Mouse (Mus musculus) G1E (cell line): ENCODE results near the gene Gjd3. TPM values are rescaled to one million over a fixed set of nuclear protein-coding genes. Genes with fewer than 3 reads are reported as not detected.

ENCODE experiments used
- ATAC-seq: 2 replicates; pipeline ENCODE4 v1.8.0; 2016; ENCODE audit warnings: mild to moderate bottlenecking; ENCODE audit not compliant: insufficient number of reproducible peaks, poor library complexity, low FRiP score, severe bottlenecking; ENCODE audit errors: extremely low read depth
- DNase-seq: peaks from one replicate; pipeline ENCODE4 v3.0.0; 2012; ENCODE audit warnings: low spot score
- H3K27me3 ChIP-seq: 2 replicates; pipeline ENCODE4 v1.6.1; 2012; ENCODE audit warnings: mild to moderate bottlenecking, low read length, inconsistent platforms; ENCODE audit not compliant: insufficient read depth
- H3K36me3 ChIP-seq: replicated peaks from 2 replicates; pipeline ENCODE3; 2012; ENCODE audit warnings: mild to moderate bottlenecking, inconsistent platforms
- H3K4me1 ChIP-seq: 2 replicates; pipeline ENCODE4 v1.6.1; 2012; ENCODE audit warnings: low read depth, low read length, inconsistent platforms, mixed read lengths; ENCODE audit not compliant: insufficient read depth
- H3K4me3 ChIP-seq: 2 replicates; pipeline ENCODE4 v1.5.1; 2012; ENCODE audit warnings: low read depth, mild to moderate bottlenecking, inconsistent platforms, low read length, moderate library complexity, mixed read lengths
- H3K9me3 ChIP-seq: replicated peaks from 2 replicates; pipeline ENCODE4 v1.6.1; 2012; ENCODE audit warnings: inconsistent platforms
- CTCF ChIP-seq: IDR thresholded peaks from 2 replicates; pipeline ENCODE4 v1.5.1; 2012; ENCODE audit warnings: low read depth, low read length, inconsistent platforms, mixed read lengths
- GATA1 ChIP-seq: IDR thresholded peaks from 2 replicates; pipeline ENCODE4 v1.6.1; 2012; ENCODE audit warnings: borderline replicate concordance, low read length, inconsistent platforms, mixed read lengths
- GATA2 ChIP-seq: IDR thresholded peaks from 2 replicates; pipeline ENCODE4 v1.6.1; 2012; ENCODE audit warnings: low read depth, low read length, inconsistent platforms, borderline replicate concordance
- POLR2AphosphoS5 ChIP-seq: IDR thresholded peaks from 2 replicates; pipeline ENCODE4 v1.6.1; 2012; ENCODE audit warnings: low read depth, low read length, inconsistent platforms; ENCODE audit not compliant: insufficient replicate concordance
- TAL1 ChIP-seq: conservative IDR thresholded peaks from 2 replicates; pipeline ENCODE4 v1.6.1; 2012; ENCODE audit warnings: low read depth, low read length, inconsistent platforms, mixed read lengths
- polyA plus RNA-seq: library from polyadenylated mRNA; stranded (reverse); fragments of >175 nt; gene quantifications from 2 replicates; pipeline ENCODE4 v1.2.3, GENCODE M21; 2012
- total RNA-seq, 2 experiments: library from RNA; stranded (forward) in 1 of 2; stranded (reverse) in 1 of 2; fragments of 200-1000 nt in 1 of 2; fragments of >200 nt in 1 of 2; fragmentation: Nextera tagmentation in 1 of 2; gene quantifications; 2 replicates each; pipeline ENCODE4 v1.2.3; 2014 to 2017

Gene Gjd3
- total and polyA plus RNA-seq, 3 experiments = not detected

DNA sequence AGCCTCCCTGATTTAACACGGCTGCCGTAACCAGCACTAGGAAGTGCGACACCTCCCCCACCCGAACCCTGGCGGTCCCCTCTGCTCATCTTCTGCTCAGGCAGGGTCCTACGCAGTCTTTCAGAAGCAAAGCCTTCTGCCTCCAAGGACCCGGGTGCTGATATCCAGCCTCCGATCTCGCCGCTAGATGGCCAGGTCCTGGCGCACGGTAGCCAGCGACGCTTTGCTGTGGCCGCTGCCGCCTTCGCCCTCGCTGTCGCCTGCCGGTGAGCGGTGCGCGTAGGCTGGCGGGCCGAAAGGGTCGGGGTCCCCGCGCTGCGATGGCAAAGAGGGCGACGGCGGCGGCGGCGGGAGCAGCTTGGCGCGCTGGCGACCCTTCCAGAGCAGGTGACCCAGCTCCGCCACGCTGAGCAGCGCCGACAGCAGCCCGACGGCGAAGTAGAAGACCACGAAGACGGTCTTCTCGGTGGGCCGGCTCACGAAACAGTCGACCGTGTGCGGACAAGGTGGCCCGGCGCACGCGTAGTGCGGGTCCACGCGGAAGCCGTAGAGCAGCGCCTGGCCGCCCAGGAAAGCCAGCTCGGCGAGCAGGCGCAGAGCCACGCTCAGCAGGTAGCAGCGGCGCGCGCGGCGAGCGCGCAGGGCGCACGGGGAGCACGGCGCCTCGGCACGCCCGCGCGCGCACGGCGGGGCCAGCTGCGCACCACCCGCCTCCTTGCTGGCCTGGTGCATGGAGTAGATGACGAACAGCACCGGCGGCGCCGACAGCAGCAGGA, 631 bp downstream of the Gjd3 start:
- H3K4me1 ChIP-seq = peaks cover 15% of the 10 kb centered on the region
- no peak for TF ChIP-seq POLR2AphosphoS5
- no peak for TF ChIP-seq CTCF
- TF ChIP-seq GATA2 = no peak
- TF ChIP-seq GATA1 = no peak
- no peak for TF ChIP-seq TAL1
- ATAC-seq (no peak), DNase-seq (no peak)
- H3K4me3 ChIP-seq = peak overlapping the region; percentile 39
- H3K36me3 ChIP-seq = peaks cover 2% of the 10 kb centered on the region
- peaks cover 63% of the 10 kb centered on the region for H3K27me3 ChIP-seq
- peaks cover 12% of the 10 kb centered on the region for H3K9me3 ChIP-seq

DNA sequence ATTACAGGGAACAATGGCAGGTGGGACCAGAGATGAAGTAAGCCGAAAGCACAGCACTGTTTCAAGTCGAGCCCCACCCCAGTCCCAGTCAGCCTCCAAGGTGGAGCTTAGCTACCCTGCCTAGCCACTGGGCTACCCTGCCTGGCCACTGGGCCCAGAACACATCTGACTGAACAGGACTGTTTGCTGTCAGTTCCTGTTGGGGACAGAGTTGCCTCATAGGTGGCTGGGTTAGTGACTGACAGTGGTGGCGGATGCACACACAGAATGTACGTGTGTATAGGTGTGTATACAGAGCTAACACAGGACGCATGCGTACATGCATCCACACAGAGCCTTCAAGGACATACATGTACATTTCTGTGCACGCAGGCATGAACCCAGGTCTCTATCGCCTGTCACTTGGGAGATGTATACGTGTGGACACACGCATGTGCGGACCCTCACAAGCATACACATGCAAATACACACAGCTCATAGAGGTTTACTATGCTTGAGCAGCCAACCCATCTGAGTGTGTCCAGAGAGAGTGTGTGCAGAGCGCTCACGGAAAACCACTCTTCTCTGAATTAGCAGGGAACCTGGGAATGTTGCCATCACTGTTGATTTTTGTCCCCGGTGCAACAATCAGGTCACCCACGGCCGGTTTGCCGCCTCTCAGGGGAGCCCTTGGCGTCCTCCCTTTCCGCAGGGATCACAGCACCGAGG, 1.4 kb downstream of the Gjd3 start:
- no peak overlapping the region for H3K4me3 ChIP-seq
- no peak for DNase-seq
- peaks cover 12% of the 10 kb centered on the region for H3K9me3 ChIP-seq
- no peaks in the 10 kb centered on the region for H3K36me3 ChIP-seq
- TF ChIP-seq GATA2 (no peak), POLR2AphosphoS5 (no peak), CTCF (no peak), TAL1 (no peak), GATA1 (no peak)
- peaks cover 18% of the 10 kb centered on the region for H3K4me1 ChIP-seq
- no peak for ATAC-seq
- H3K27me3 ChIP-seq = peaks cover 66% of the 10 kb centered on the region

DNA sequence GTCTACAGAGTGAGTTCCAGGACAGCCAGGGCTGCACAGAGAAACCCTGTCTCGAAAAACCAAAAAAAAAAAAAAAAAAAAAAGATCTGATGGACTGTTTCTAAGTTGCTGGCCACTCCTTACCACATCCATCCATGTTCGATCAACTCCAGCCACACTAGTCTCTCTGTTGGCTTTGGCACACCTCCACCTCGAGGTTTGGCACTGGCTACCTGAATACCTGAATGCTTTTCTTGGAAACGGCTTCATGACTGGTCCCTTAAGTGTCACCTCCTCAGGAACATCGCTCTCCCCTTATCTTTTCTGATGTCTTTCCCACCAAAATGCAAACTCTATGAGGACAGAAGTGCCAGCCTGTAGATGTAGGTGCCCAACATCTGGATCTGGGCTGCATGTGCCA, 3.5 kb downstream of the Gjd3 start:
- Histone ChIP-seq H3K27me3 (peaks cover 56% of the 10 kb centered on the region), H3K9me3 (peaks cover 12% of the 10 kb centered on the region), H3K4me1 (peaks cover 23% of the 10 kb centered on the region), H3K36me3 (peaks cover 10% of the 10 kb centered on the region), H3K4me3 (no peak overlapping the region)
- no peak for DNase-seq
- TF ChIP-seq POLR2AphosphoS5 = no peak
- TF ChIP-seq TAL1 = no peak
- TF ChIP-seq GATA2 = no peak
- TF ChIP-seq GATA1 = no peak
- TF ChIP-seq CTCF = no peak
- ATAC-seq = no peak

DNA sequence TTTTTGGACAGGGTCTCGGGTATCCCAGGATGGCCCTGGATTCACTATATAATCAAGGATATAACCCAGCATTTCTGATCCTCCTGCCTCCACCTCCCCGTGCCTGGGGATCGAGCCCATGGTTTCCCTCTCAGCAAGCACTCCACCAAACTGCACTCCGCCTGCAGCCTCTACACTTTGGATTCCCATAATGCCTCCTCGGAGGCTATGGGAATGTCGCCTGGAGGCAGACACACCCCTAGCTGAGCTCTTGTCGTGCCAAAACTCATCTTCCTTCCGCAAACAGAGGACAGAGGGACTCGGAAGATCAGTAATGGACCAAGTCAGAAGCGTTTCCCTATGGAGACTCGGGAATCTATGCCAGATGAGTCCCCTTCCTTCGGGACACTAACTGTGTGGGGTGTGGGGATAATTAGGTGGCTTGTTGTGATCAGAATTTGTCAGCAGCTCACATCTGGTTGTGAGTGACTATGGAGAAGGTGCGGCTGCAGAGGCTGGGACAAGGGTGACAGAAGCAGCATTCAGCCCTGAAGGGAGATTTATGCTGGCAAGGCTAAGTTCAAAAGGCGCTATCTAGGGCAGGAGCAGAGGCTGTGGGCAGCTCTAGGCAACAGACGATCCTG, 4.2 kb downstream of the Gjd3 start:
- ATAC-seq = no peak
- H3K27me3 ChIP-seq = peaks cover 51% of the 10 kb centered on the region
- no peak overlapping the region for H3K4me3 ChIP-seq
- H3K36me3 ChIP-seq = peaks cover 17% of the 10 kb centered on the region
- H3K9me3 ChIP-seq = peaks cover 12% of the 10 kb centered on the region
- TF ChIP-seq CTCF (no peak), TAL1 (no peak), POLR2AphosphoS5 (no peak), GATA2 (no peak), GATA1 (no peak)
- DNase-seq = no peak
- H3K4me1 ChIP-seq = peaks cover 23% of the 10 kb centered on the region

DNA sequence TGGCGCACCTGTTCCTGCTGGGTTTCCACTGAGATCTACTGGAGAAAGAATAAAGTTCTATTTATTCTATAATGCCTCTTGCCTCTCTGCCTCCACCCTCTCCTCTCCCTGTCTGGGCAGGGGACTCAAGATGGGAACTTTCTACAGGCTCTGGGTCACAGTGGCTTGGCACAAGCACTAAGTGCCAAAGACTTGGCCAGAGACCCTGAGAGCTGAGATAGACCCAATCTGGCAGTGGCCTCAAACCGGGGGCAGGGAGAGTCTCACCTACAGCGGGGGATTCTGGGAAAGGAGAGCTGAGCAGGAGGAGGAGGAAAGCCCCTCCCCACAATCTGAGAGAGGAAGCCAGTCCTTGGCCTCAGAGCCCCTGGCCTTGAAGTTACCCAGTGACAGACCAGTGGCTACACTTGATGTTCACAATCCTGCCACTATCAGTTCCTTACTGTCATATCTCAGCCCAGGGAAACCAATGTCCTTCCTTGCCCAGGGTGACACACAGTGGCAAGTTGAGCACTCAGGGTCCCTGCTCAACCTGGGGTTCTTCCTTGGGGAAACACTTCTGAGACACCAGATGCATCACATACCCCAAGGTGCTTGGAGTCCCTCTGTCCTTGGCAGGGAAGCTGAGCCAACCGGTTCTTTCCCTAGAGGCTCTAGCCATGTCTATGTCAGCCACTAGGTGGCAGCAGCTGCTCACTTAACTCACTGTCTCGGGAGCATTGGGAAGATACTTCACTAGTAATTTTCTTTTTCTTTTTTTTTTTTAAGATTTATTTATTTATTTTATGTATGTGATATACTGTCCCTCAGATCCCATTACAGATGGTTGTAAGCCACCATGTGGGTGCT, 7.7 kb downstream of the Gjd3 start:
- H3K4me3 ChIP-seq = no peak overlapping the region
- no peaks in the 10 kb centered on the region for H3K9me3 ChIP-seq
- peaks cover 18% of the 10 kb centered on the region for H3K27me3 ChIP-seq
- H3K36me3 ChIP-seq = peaks cover 52% of the 10 kb centered on the region
- ATAC-seq = no peak
- H3K4me1 ChIP-seq = peaks cover 41% of the 10 kb centered on the region
- TF ChIP-seq GATA1 (no peak), CTCF (peak; percentile 70)
- DNase-seq = no peak

DNA sequence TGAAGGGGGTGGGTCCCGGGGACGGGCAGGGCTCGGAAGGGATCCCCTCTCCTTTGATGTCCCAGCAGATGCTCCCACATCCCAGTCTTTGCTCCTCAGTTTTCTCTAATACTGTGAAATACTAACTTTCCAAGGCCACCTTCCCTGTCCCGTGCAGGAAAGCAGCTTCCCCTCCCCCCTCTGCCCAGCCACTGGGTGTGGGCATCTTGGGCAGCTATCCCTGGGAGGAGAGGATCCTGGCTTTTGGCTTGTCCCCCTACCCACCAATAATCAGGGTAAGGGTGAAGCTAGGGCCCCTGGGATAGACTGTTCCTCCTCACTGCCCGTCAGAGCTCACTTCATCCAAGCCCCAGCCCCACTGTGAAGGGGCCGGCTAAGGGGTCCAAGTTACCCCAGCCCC, 8.6 kb downstream of the Gjd3 start:
- H3K27me3 ChIP-seq = peaks cover 13% of the 10 kb centered on the region
- no peak overlapping the region for H3K4me3 ChIP-seq
- H3K9me3 ChIP-seq = no peaks in the 10 kb centered on the region
- peaks cover 61% of the 10 kb centered on the region for H3K36me3 ChIP-seq
- TF ChIP-seq GATA1 (no peak), GATA2 (no peak)
- no peak for DNase-seq
- no peak for ATAC-seq
- peaks cover 48% of the 10 kb centered on the region for H3K4me1 ChIP-seq
